ENCODE assay signal across 11 mouse cellular contexts in genomic region chr17:44718036-44718435, GRCm38 (mm10). TPM values are rescaled to one million over a fixed set of nuclear protein-coding genes. Genes with fewer than 3 reads are reported as not detected.
DNase-seq lines count a peak whose midpoint lies in the region; ATAC-seq lines count a peak whose summit lies in the region.
"Had no signal": no experiment of that assay in that cellular context is flagged by ENCODE, and none has a peak within 500 bp of the region (broad histone marks: within the 10 kb centered on the region; RNA-seq: fewer than 3 reads in every experiment).

No protein-coding gene starts in this region.

- peak; percentile 3 for DNase-seq in adrenal gland, postnatal 14 days
- DNase-seq in adrenal gland, postnatal 36 days, result no peak
- DNase-seq in midbrain, embryonic 14.5 days, result peak; percentile 27
- DNase-seq in midbrain, embryonic 11.5 days (ENCODE audit: low spot score, missing footprints), result no peak
- no peak for DNase-seq in ovary, postnatal 14 days (ENCODE audit: low spot score)
- DNase-seq in adrenal gland, adult 8-10 months, result no peak
- DNase-seq: lung, postnatal 10 days had no signal

- H3K9me3 ChIP-seq in midbrain, embryonic 14.5 days (ENCODE audit: control insufficient read depth, low read length), result no peaks in the 10 kb centered on the region
- H3K9me3 ChIP-seq in midbrain, embryonic 11.5 days (ENCODE audit: control insufficient read depth, low read length), result no peaks in the 10 kb centered on the region
- H3K9me3 ChIP-seq: heart, embryonic 13.5 days; limb, embryonic 15.5 days had no signal

- no peak overlapping the region for H3K4me3 ChIP-seq in midbrain, embryonic 14.5 days (replicated peaks; ENCODE audit: low read depth, low read length)
- no peak overlapping the region for H3K4me3 ChIP-seq in midbrain, embryonic 11.5 days (ENCODE audit: low read depth, low read length)
- H3K4me3 ChIP-seq: heart, embryonic 13.5 days; limb, embryonic 15.5 days had no signal

- no peak for ATAC-seq in midbrain, embryonic 14.5 days (ENCODE audit: low FRiP score, low TSS enrichment)
- no peak for ATAC-seq in midbrain, embryonic 11.5 days (ENCODE audit: low FRiP score)
- peak; percentile 68 for ATAC-seq in activated CD4-positive, CD25-positive, alpha-beta regulatory T cell, adult 4 months
- ATAC-seq in megakaryocyte progenitor cell, adult 5-6 weeks (replicated peaks; ENCODE audit: poor library complexity), result peak; percentile 63

- no peak overlapping the region for H3K4me2 ChIP-seq in midbrain, embryonic 14.5 days (ENCODE audit: low read length)
- H3K4me2 ChIP-seq in midbrain, embryonic 11.5 days, result no peak overlapping the region
- H3K4me2 ChIP-seq: heart, embryonic 13.5 days; limb, embryonic 15.5 days had no signal

- H3K4me1 ChIP-seq in midbrain, embryonic 14.5 days (ENCODE audit: control insufficient read depth, insufficient read depth, low read length), result no peaks in the 10 kb centered on the region
- no peaks in the 10 kb centered on the region for H3K4me1 ChIP-seq in midbrain, embryonic 11.5 days (ENCODE audit: control insufficient read depth, insufficient read depth, low read length)

- no peaks in the 10 kb centered on the region for H3K36me3 ChIP-seq in midbrain, embryonic 14.5 days (ENCODE audit: control insufficient read depth, insufficient read depth, low read length)
- no peaks in the 10 kb centered on the region for H3K36me3 ChIP-seq in midbrain, embryonic 11.5 days (ENCODE audit: control insufficient read depth, insufficient read depth, low read length)
- H3K36me3 ChIP-seq: heart, embryonic 13.5 days; limb, embryonic 15.5 days had no signal

- H3K9ac ChIP-seq in midbrain, embryonic 14.5 days (replicated peaks; ENCODE audit: low read length), result no peak overlapping the region
- H3K9ac ChIP-seq in midbrain, embryonic 11.5 days (ENCODE audit: low read length), result no peak overlapping the region
- H3K9ac ChIP-seq: heart, embryonic 13.5 days; limb, embryonic 15.5 days had no signal

- 43% methylated on average over 6 of the region's 6 CpGs for WGBS in midbrain, embryonic 14.5 days
- WGBS in midbrain, embryonic 11.5 days, result 50% methylated on average over 6 of the region's 6 CpGs

- no peaks in the 10 kb centered on the region for H3K27me3 ChIP-seq in midbrain, embryonic 14.5 days (ENCODE audit: control insufficient read depth, insufficient read depth, low read length)
- no peaks in the 10 kb centered on the region for H3K27me3 ChIP-seq in midbrain, embryonic 11.5 days (ENCODE audit: control insufficient read depth, insufficient read depth, low read length)
- H3K27me3 ChIP-seq: heart, embryonic 13.5 days; limb, embryonic 15.5 days had no signal

- H3K27ac ChIP-seq in midbrain, embryonic 14.5 days (replicated peaks; ENCODE audit: low read depth, low read length), result no peak overlapping the region
- no peak overlapping the region for H3K27ac ChIP-seq in midbrain, embryonic 11.5 days (ENCODE audit: low read depth, low read length)
- H3K27ac ChIP-seq: heart, embryonic 13.5 days; limb, embryonic 15.5 days had no signal

RNA-seq across cellular contexts. Expression of gene Supt3, which starts 58.9 kb away (rescaled TPM):
- total RNA-seq in adrenal gland, postnatal 14 days (2021), result 20.7 and 22.3 TPM in 2 replicates
- 10 to 100 TPM; 24.7 to 34.0 TPM for total RNA-seq in adrenal gland, postnatal 36 days (2021)
- polyA plus RNA-seq in midbrain, embryonic 14.5 days (2014; fragmentation: Nextera tagmentation; extraction: Ambion mirVana), result 19.9 and 21.9 TPM in 2 replicates
- polyA plus RNA-seq in midbrain, embryonic 11.5 days (2014; fragmentation: Nextera tagmentation; extraction: Ambion mirVana), result 27.0 and 33.6 TPM in 2 replicates
- polyA plus RNA-seq in activated CD4-positive, CD25-positive, alpha-beta regulatory T cell, adult 4 months (2017; shearing (Covaris generic)), result 10 to 100 TPM; 12.6 to 15.1 TPM
- total RNA-seq in megakaryocyte progenitor cell, adult 5-6 weeks (2015), result 26.2 and 37.9 TPM in 2 replicates
- total RNA-seq in megakaryocyte progenitor cell, adult 5-6 weeks (2017), result 13.6 and 16.2 TPM in 2 replicates
- total RNA-seq in adrenal gland, adult 8-10 months (2022), result 10 to 100 TPM; 20.1 to 39.1 (median 31.3) TPM

Comparison
In these comparisons a context has a peak if more than half of its experiments do, and no peak if none do; other contexts are left out.
1. DNase-seq: peak in adrenal gland, postnatal 14 days (single experiment) and midbrain, embryonic 14.5 days (single experiment); none in adrenal gland, postnatal 36 days (0 of 2), midbrain, embryonic 11.5 days (single experiment), ovary, postnatal 14 days (single experiment) and adrenal gland, adult 8-10 months (single experiment).
2. ATAC-seq: peak in activated CD4-positive, CD25-positive, alpha-beta regulatory T cell, adult 4 months (single experiment) and megakaryocyte progenitor cell, adult 5-6 weeks (single experiment); none in midbrain, embryonic 14.5 days (single experiment) and midbrain, embryonic 11.5 days (single experiment).